Mouse (Mus musculus) hindbrain, embryonic 15.5 days (tissue): ENCODE measurements around the gene Cdkal1. TPM values are rescaled to one million over a fixed set of nuclear protein-coding genes. Genes with fewer than 3 reads are reported as not detected.
A peak's percentile ranks its signal among the peaks of the same experiment; 100 is the strongest.

Experiments
- ATAC-seq: fragments of 200-750 bp; cut with Nextera tagmentation; 2 replicates; pipeline ENCODE4 v1.8.0; 2017; ENCODE audit warnings: low read depth, moderate number of reproducible peaks, moderate TSS enrichment; ENCODE audit not compliant: low FRiP score
- H3K27ac ChIP-seq: fragments of 300-500 bp; sonication (generic); replicated peaks from 2 replicates; pipeline ENCODE4 v1.5.1; 2015; ENCODE audit warnings: mild to moderate bottlenecking, inconsistent platforms
- H3K27me3 ChIP-seq: fragments of 300-500 bp; sonication (generic); 2 replicates; pipeline ENCODE4 v1.6.1; 2015; ENCODE audit warnings: control low read depth, inconsistent platforms
- H3K36me3 ChIP-seq: fragments of 300-500 bp; sonication (generic); 2 replicates; pipeline ENCODE4 v1.6.1; 2015; ENCODE audit warnings: control low read depth, inconsistent platforms
- H3K4me1 ChIP-seq: fragments of 300-500 bp; sonication (generic); replicated peaks from 2 replicates; pipeline ENCODE4 v1.6.1; 2015; ENCODE audit warnings: control low read depth, inconsistent platforms
- H3K4me2 ChIP-seq: fragments of 300-500 bp; sonication (generic); 2 replicates; pipeline ENCODE4 v1.6.1; 2015; ENCODE audit warnings: moderate library complexity, mild to moderate bottlenecking, inconsistent platforms
- H3K4me3 ChIP-seq: fragments of 300-500 bp; sonication (generic); 2 replicates; pipeline ENCODE4 v1.5.1; 2015; ENCODE audit warnings: mild to moderate bottlenecking, inconsistent platforms
- H3K9ac ChIP-seq: fragments of 300-500 bp; sonication (generic); 2 replicates; pipeline ENCODE4 v1.6.1; 2015; ENCODE audit warnings: inconsistent platforms
- H3K9me3 ChIP-seq: fragments of 300-500 bp; sonication (generic); 2 replicates; pipeline ENCODE4 v1.6.1; 2016; ENCODE audit warnings: control low read depth, inconsistent platforms
- WGBS: fragments of 180-500 bp; shearing (Covaris S2); methylation state at CpG from one replicate; pipeline ENCODE4 v1.1.7; 2015; 5-methylcytosine and 5-hydroxymethylcytosine counted together
- polyA plus RNA-seq: library from polyadenylated mRNA; unstranded; fragments of >200 nt; fragmentation: Nextera tagmentation; extraction: Ambion mirVana; gene quantifications from 2 replicates; pipeline ENCODE4 v1.2.1, GENCODE M21; 2015

Gene Cdkal1
- polyA plus RNA-seq, 1 experiment from 2014 or later: 20.2 TPM

- H3K9ac ChIP-seq: no peak overlapping the region
Measured at GRCm38 (mm10) chr13:29202562-29202961, 652.9 kb downstream of the Cdkal1 start.

GRCm38 (mm10) chr13:29199679-29200078 lies 655.8 kb downstream of the Cdkal1 start:
- Histone ChIP-seq H3K4me3 (no peak overlapping the region), H3K27ac (no peak overlapping the region), H3K36me3 (no peaks in the 10 kb centered on the region), H3K9ac (no peak overlapping the region), H3K4me1 (peaks cover 18% of the 10 kb centered on the region), H3K9me3 (no peaks in the 10 kb centered on the region), H3K27me3 (no peaks in the 10 kb centered on the region), H3K4me2 (no peak overlapping the region)
- WGBS: 60% methylated on average over 6 of the region's 6 CpGs
- 0 out of 2 replicates have a peak, but pooled peaks have one; percentile 33 for ATAC-seq

More at GRCm38 (mm10) chr13:29202562-29202961, 652.9 kb downstream of the Cdkal1 start:
- Histone ChIP-seq H3K27me3 (no peaks in the 10 kb centered on the region), H3K36me3 (no peaks in the 10 kb centered on the region), H3K4me1 (no peaks in the 10 kb centered on the region), H3K4me3 (no peak overlapping the region), H3K9me3 (no peaks in the 10 kb centered on the region), H3K4me2 (no peak overlapping the region), H3K27ac (no peak overlapping the region)
- WGBS: 61% methylated on average over 2 of the region's 2 CpGs
- ATAC-seq: no peak

GRCm38 (mm10) chr13:29196798-29197498 lies 658.5 kb downstream of the Cdkal1 start:
- ATAC-seq: peak; percentile 42; the same call in 1 of the 2 replicates

GRCm38 (mm10) chr13:29195722-29196121 lies 659.8 kb downstream of the Cdkal1 start:
- Histone ChIP-seq H3K9me3 (no peaks in the 10 kb centered on the region), H3K4me3 (no peak overlapping the region), H3K4me2 (no peak overlapping the region), H3K9ac (no peak overlapping the region), H3K27ac (no peak overlapping the region), H3K36me3 (no peaks in the 10 kb centered on the region), H3K4me1 (peaks cover 18% of the 10 kb centered on the region), H3K27me3 (no peaks in the 10 kb centered on the region)
- WGBS: 39% methylated on average over 4 of the region's 4 CpGs
- ATAC-seq: no peak

More at GRCm38 (mm10) chr13:29196798-29197498, 658.5 kb downstream of the Cdkal1 start:
- peaks cover 18% of the 10 kb centered on the region for H3K4me1 ChIP-seq
- no peak overlapping the region for H3K9ac ChIP-seq
- no peak overlapping the region for H3K4me2 ChIP-seq
- no peak overlapping the region for H3K4me3 ChIP-seq
- H3K27ac ChIP-seq: peak overlapping the region; percentile 8; the same call in 1 of the 2 replicates
- no peaks in the 10 kb centered on the region for H3K9me3 ChIP-seq
- 24% methylated on average over 9 of the region's 9 CpGs for WGBS
- no peaks in the 10 kb centered on the region for H3K36me3 ChIP-seq
- no peaks in the 10 kb centered on the region for H3K27me3 ChIP-seq

GRCm38 (mm10) chr13:29194946-29195345 lies 660.5 kb downstream of the Cdkal1 start:
- H3K4me3 ChIP-seq: no peak overlapping the region
- no peak overlapping the region for H3K4me2 ChIP-seq
- no peaks in the 10 kb centered on the region for H3K36me3 ChIP-seq
- no peak for ATAC-seq
- peaks cover 18% of the 10 kb centered on the region for H3K4me1 ChIP-seq
- H3K27me3 ChIP-seq: no peaks in the 10 kb centered on the region
- peak overlapping the region; percentile 42; the same call in 1 of the 2 replicates for H3K27ac ChIP-seq
- WGBS: 43% methylated on average over 4 of the region's 4 CpGs
- no peaks in the 10 kb centered on the region for H3K9me3 ChIP-seq
- no peak overlapping the region for H3K9ac ChIP-seq

GRCm38 (mm10) chr13:29192697-29193096 lies 662.8 kb downstream of the Cdkal1 start:
- H3K4me3 ChIP-seq: no peak overlapping the region
- peaks cover 18% of the 10 kb centered on the region for H3K4me1 ChIP-seq
- no peaks in the 10 kb centered on the region for H3K9me3 ChIP-seq
- no peak for ATAC-seq
- H3K36me3 ChIP-seq: no peaks in the 10 kb centered on the region
- H3K27ac ChIP-seq: no peak overlapping the region
- H3K27me3 ChIP-seq: no peaks in the 10 kb centered on the region
- H3K9ac ChIP-seq: no peak overlapping the region
- no peak overlapping the region for H3K4me2 ChIP-seq
- WGBS: 91% methylated on average over 3 of the region's 3 CpGs

- ATAC-seq: no peak
- Histone ChIP-seq H3K4me2 (no peak overlapping the region), H3K27ac (no peak overlapping the region), H3K4me1 (peaks cover 7% of the 10 kb centered on the region), H3K36me3 (no peaks in the 10 kb centered on the region), H3K9me3 (no peaks in the 10 kb centered on the region), H3K9ac (no peak overlapping the region), H3K4me3 (no peak overlapping the region), H3K27me3 (no peaks in the 10 kb centered on the region)
- 82% methylated on average over 7 of the region's 7 CpGs for WGBS
Measured at GRCm38 (mm10) chr13:29190548-29190947, 664.9 kb downstream of the Cdkal1 start.

GRCm38 (mm10) chr13:29186748-29187147 lies 668.7 kb downstream of the Cdkal1 start:
- Histone ChIP-seq H3K9me3 (no peaks in the 10 kb centered on the region), H3K27ac (no peak overlapping the region), H3K4me1 (no peaks in the 10 kb centered on the region), H3K9ac (no peak overlapping the region), H3K36me3 (no peaks in the 10 kb centered on the region), H3K27me3 (no peaks in the 10 kb centered on the region), H3K4me2 (no peak overlapping the region), H3K4me3 (no peak overlapping the region)
- WGBS: 92% methylated on average over 5 of the region's 5 CpGs
- ATAC-seq: no peak

GRCm38 (mm10) chr13:29185545-29185944 lies 669.9 kb downstream of the Cdkal1 start:
- Histone ChIP-seq H3K27ac (no peak overlapping the region), H3K36me3 (no peaks in the 10 kb centered on the region), H3K4me1 (no peaks in the 10 kb centered on the region), H3K4me2 (no peak overlapping the region), H3K9me3 (no peaks in the 10 kb centered on the region), H3K4me3 (no peak overlapping the region), H3K9ac (no peak overlapping the region), H3K27me3 (no peaks in the 10 kb centered on the region)
- WGBS: 76% methylated on average over 4 of the region's 4 CpGs
- ATAC-seq: no peak

- H3K27ac ChIP-seq: no peak overlapping the region
- WGBS: 86% methylated on average over 2 of the region's 2 CpGs
- no peaks in the 10 kb centered on the region for H3K9me3 ChIP-seq
- no peak overlapping the region for H3K4me3 ChIP-seq
- no peaks in the 10 kb centered on the region for H3K4me1 ChIP-seq
- H3K9ac ChIP-seq: no peak overlapping the region
- no peaks in the 10 kb centered on the region for H3K36me3 ChIP-seq
- no peak for ATAC-seq
- H3K27me3 ChIP-seq: no peaks in the 10 kb centered on the region
- no peak overlapping the region for H3K4me2 ChIP-seq
Measured at GRCm38 (mm10) chr13:29184545-29184944, 670.9 kb downstream of the Cdkal1 start.

- Histone ChIP-seq H3K9ac (no peak overlapping the region), H3K27me3 (no peaks in the 10 kb centered on the region), H3K4me1 (no peaks in the 10 kb centered on the region), H3K36me3 (no peaks in the 10 kb centered on the region), H3K4me2 (no peak overlapping the region), H3K27ac (no peak overlapping the region), H3K9me3 (no peaks in the 10 kb centered on the region), H3K4me3 (no peak overlapping the region)
- ATAC-seq: no peak
- WGBS: 89% methylated on average over 4 of the region's 4 CpGs
Measured at GRCm38 (mm10) chr13:29179861-29180260, 675.6 kb downstream of the Cdkal1 start.

- no peaks in the 10 kb centered on the region for H3K36me3 ChIP-seq
- H3K9me3 ChIP-seq: no peaks in the 10 kb centered on the region
- H3K27ac ChIP-seq: no peak overlapping the region
- no peak for ATAC-seq
- no peak overlapping the region for H3K9ac ChIP-seq
- 91% methylated on average over 4 of the region's 4 CpGs for WGBS
- no peaks in the 10 kb centered on the region for H3K27me3 ChIP-seq
- no peak overlapping the region for H3K4me2 ChIP-seq
- H3K4me3 ChIP-seq: no peak overlapping the region
- no peaks in the 10 kb centered on the region for H3K4me1 ChIP-seq
Measured at GRCm38 (mm10) chr13:29179260-29179659, 676.2 kb downstream of the Cdkal1 start.
